15 mouse cellular contexts compared by ENCODE assay signal in the genomic region with DNA sequence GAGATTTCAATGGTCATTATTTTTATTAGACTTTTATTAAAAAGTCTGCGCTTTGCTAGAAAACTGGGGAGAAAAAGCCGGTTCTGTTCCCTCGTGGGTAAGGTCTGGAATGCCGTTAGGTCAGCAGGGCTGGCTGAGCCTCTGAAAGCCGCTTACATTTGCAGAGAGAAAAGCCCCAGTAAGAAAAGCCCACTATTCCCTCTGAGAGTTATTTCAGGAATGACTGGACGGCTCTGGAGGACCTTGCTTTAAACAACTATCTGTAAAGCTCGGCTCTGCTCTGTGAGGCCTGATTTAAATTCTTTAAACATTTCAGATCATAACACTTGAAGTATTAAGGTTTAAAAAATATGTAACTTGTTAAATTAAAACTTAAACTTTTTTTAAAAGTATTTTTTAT. TPM values are rescaled to one million over a fixed set of nuclear protein-coding genes. Genes with fewer than 3 reads are reported as not detected.
A peak's percentile ranks its signal among the peaks of the same experiment; 100 is the strongest.
DNase-seq lines count a peak whose midpoint lies in the region; ATAC-seq and TF ChIP-seq lines count a peak whose summit lies in the region.
"Had no signal": no experiment of that assay in that cellular context is flagged by ENCODE, and none has a peak within 500 bp of the region (broad histone marks: within the 10 kb centered on the region; RNA-seq: fewer than 3 reads in every experiment).

No protein-coding gene starts in this region.

- intact Hi-C loops in heart, adult 2 months (cut with DNase I): no loop called here

- H3K9ac ChIP-seq in heart, embryonic 13.5 days: peak overlapping the region; percentile 25; the same call in 1 of the 2 replicates
- H3K9ac ChIP-seq in heart, adult 2 months (ENCODE audit: low read depth, low read length): no peak overlapping the region
- no peak overlapping the region for H3K9ac ChIP-seq in kidney, embryonic 16.5 days (replicated peaks; ENCODE audit: low read length)
- H3K9ac ChIP-seq in intestine, embryonic 16.5 days (ENCODE audit: low read depth, low read length): no peak overlapping the region
- no peak overlapping the region for H3K9ac ChIP-seq in stomach, embryonic 15.5 days

- TF ChIP-seq EP300 in heart, adult 2 months (IDR thresholded peaks at IDR 0.05; ENCODE audit: insufficient read depth, low read depth, low read length): no peak

- H3K4me2 ChIP-seq in heart, embryonic 13.5 days: no peak overlapping the region
- no peak overlapping the region for H3K4me2 ChIP-seq in kidney, embryonic 16.5 days (replicated peaks; ENCODE audit: low read depth, low read length)
- H3K4me2 ChIP-seq in intestine, embryonic 16.5 days (ENCODE audit: low read depth, low read length): no peak overlapping the region
- H3K4me2 ChIP-seq in stomach, embryonic 15.5 days: no peak overlapping the region

- no peak for DNase-seq in heart, adult 2 months
- DNase-seq in kidney, adult 2 months: no peak
- DNase-seq in layer of hippocampus, adult 2 months (ENCODE audit: low spot score in 2 of 2): no peak
- DNase-seq: cerebellum, postnatal 25 days; gastrocnemius, postnatal 36 days; kidney, adult 11 months; kidney, postnatal 25 days; left cerebral cortex, postnatal 4 days; midbrain, embryonic 14.5 days; right cerebral cortex, postnatal 14 days had no signal

- TF ChIP-seq CTCF in heart, adult 2 months (IDR thresholded peaks at IDR 0.05): no peak
- no peak for TF ChIP-seq CTCF in kidney, adult 2 months (conservative IDR thresholded peaks at IDR 0.05; ENCODE audit: insufficient read depth, insufficient read length, low read depth, low read length)
- TF ChIP-seq CTCF in layer of hippocampus, adult 2 months (conservative IDR thresholded peaks at IDR 0.05): no peak

- H3K9me3 ChIP-seq in heart, embryonic 13.5 days: no peaks in the 10 kb centered on the region
- peaks cover 3% of the 10 kb centered on the region; the same call in 1 of the 2 replicates for H3K9me3 ChIP-seq in kidney, embryonic 16.5 days (ENCODE audit: low read length)
- H3K9me3 ChIP-seq in intestine, embryonic 16.5 days (ENCODE audit: control insufficient read depth, low read length): no peaks in the 10 kb centered on the region
- no peaks in the 10 kb centered on the region for H3K9me3 ChIP-seq in stomach, embryonic 15.5 days

- no peak for TF ChIP-seq POLR2A in heart, adult 2 months (IDR thresholded peaks at IDR 0.05; ENCODE audit: insufficient read depth, low read depth, low read length)
- no peak for TF ChIP-seq POLR2A in kidney, adult 2 months (IDR thresholded peaks at IDR 0.05; ENCODE audit: low read depth, low read length)

- peaks cover 7% of the 10 kb centered on the region; the same call in 1 of the 2 replicates for H3K36me3 ChIP-seq in heart, embryonic 13.5 days
- no peaks in the 10 kb centered on the region for H3K36me3 ChIP-seq in heart, adult 2 months (ENCODE audit: control insufficient read depth, insufficient read depth, low read length)
- peaks cover 10% of the 10 kb centered on the region for H3K36me3 ChIP-seq in kidney, embryonic 16.5 days (ENCODE audit: insufficient read depth, low read length)
- no peaks in the 10 kb centered on the region for H3K36me3 ChIP-seq in kidney, adult 2 months (ENCODE audit: control insufficient read depth, insufficient read depth, low read length)
- 0 out of 2 replicates have a peak, but pooled peaks cover 3% of the 10 kb centered on the region for H3K36me3 ChIP-seq in intestine, embryonic 16.5 days (ENCODE audit: control insufficient read depth, insufficient read depth, low read length)
- H3K36me3 ChIP-seq in stomach, embryonic 15.5 days: no peaks in the 10 kb centered on the region

- peak overlapping the region; percentile 79 for H3K27ac ChIP-seq in heart, embryonic 13.5 days (replicated peaks)
- no peak overlapping the region for H3K27ac ChIP-seq in heart, adult 2 months
- H3K27ac ChIP-seq in kidney, embryonic 16.5 days (ENCODE audit: low read length): 0 out of 2 replicates have a peak overlapping the region, but pooled peaks have one; percentile 39
- no peak overlapping the region for H3K27ac ChIP-seq in kidney, adult 2 months (ENCODE audit: insufficient read depth, low read depth, low read length)
- peak overlapping the region; percentile 75 for H3K27ac ChIP-seq in intestine, embryonic 16.5 days (ENCODE audit: low read length)
- peak overlapping the region; percentile 29; the same call in 1 of the 2 replicates for H3K27ac ChIP-seq in stomach, embryonic 15.5 days
- H3K27ac ChIP-seq in layer of hippocampus, adult 2 months: no peak overlapping the region
- H3K27ac ChIP-seq: macrophage had no signal

- peaks cover 37% of the 10 kb centered on the region for H3K4me1 ChIP-seq in heart, embryonic 13.5 days
- H3K4me1 ChIP-seq in heart, adult 2 months (ENCODE audit: control insufficient read depth, insufficient read depth, low read length): no peaks in the 10 kb centered on the region
- peaks cover 24% of the 10 kb centered on the region for H3K4me1 ChIP-seq in kidney, embryonic 16.5 days (ENCODE audit: insufficient read depth, low read length)
- H3K4me1 ChIP-seq in kidney, adult 2 months (ENCODE audit: control insufficient read depth, insufficient read depth, low read length): peaks cover 18% of the 10 kb centered on the region
- H3K4me1 ChIP-seq in intestine, embryonic 16.5 days (ENCODE audit: control insufficient read depth, insufficient read depth, low read length): peaks cover 1% of the 10 kb centered on the region; the same call in 1 of the 2 replicates
- 0 out of 2 replicates have a peak, but pooled peaks cover 3% of the 10 kb centered on the region for H3K4me1 ChIP-seq in stomach, embryonic 15.5 days

- WGBS in heart, embryonic 13.5 days: 39% methylated on average over 7 of the region's 7 CpGs
- WGBS in heart, adult 2 months: 80% methylated on average over 7 of the region's 7 CpGs
- WGBS in kidney, embryonic 16.5 days: 66% methylated on average over 7 of the region's 7 CpGs
- 56% methylated on average over 7 of the region's 7 CpGs for WGBS in kidney, adult 2 months
- WGBS in intestine, embryonic 16.5 days: 52% methylated on average over 7 of the region's 7 CpGs
- 45% methylated on average over 7 of the region's 7 CpGs for WGBS in stomach, embryonic 15.5 days

- no peak for ATAC-seq in heart, embryonic 13.5 days (ENCODE audit: extremely low read depth, insufficient number of reproducible peaks, low FRiP score, low TSS enrichment)
- ATAC-seq in kidney, embryonic 16.5 days (ENCODE audit: low FRiP score, low TSS enrichment): no peak
- ATAC-seq in intestine, embryonic 16.5 days: no peak
- ATAC-seq in stomach, embryonic 15.5 days (ENCODE audit: insufficient read depth, low FRiP score, low read depth): no peak

- H3K27me3 ChIP-seq in heart, embryonic 13.5 days (replicated peaks): no peaks in the 10 kb centered on the region
- H3K27me3 ChIP-seq in heart, adult 2 months (ENCODE audit: control insufficient read depth, insufficient read depth, low read length): 0 out of 2 replicates have a peak, but pooled peaks cover 1% of the 10 kb centered on the region
- no peaks in the 10 kb centered on the region for H3K27me3 ChIP-seq in kidney, embryonic 16.5 days (ENCODE audit: insufficient read depth, low read length)
- no peaks in the 10 kb centered on the region for H3K27me3 ChIP-seq in kidney, adult 2 months (replicated peaks; ENCODE audit: control insufficient read depth, insufficient read depth, low read length)
- no peaks in the 10 kb centered on the region for H3K27me3 ChIP-seq in intestine, embryonic 16.5 days (replicated peaks; ENCODE audit: control insufficient read depth, insufficient read depth, low read length)
- H3K27me3 ChIP-seq in stomach, embryonic 15.5 days (replicated peaks): no peaks in the 10 kb centered on the region

- no peak overlapping the region for H3K4me3 ChIP-seq in heart, embryonic 13.5 days
- no peak overlapping the region for H3K4me3 ChIP-seq in heart, adult 2 months
- no peak overlapping the region for H3K4me3 ChIP-seq in kidney, embryonic 16.5 days (ENCODE audit: low read length)
- H3K4me3 ChIP-seq in kidney, adult 2 months (ENCODE audit: insufficient read depth, low read depth, low read length): no peak overlapping the region
- H3K4me3 ChIP-seq in intestine, embryonic 16.5 days (ENCODE audit: low read length): no peak overlapping the region
- no peak overlapping the region for H3K4me3 ChIP-seq in stomach, embryonic 15.5 days (replicated peaks)
- H3K4me3 ChIP-seq in layer of hippocampus, adult 2 months: no peak overlapping the region

- H3K79me2 ChIP-seq in heart, adult 2 months (replicated peaks; ENCODE audit: control insufficient read depth, insufficient read depth, low read length): no peaks in the 10 kb centered on the region

RNA-seq across cellular contexts. Expression of a gene that starts 36.4 kb away (rescaled TPM):
- 12.7 TPM in 2 replicates for polyA plus RNA-seq in heart, embryonic 13.5 days (2015; fragmentation: Nextera tagmentation; extraction: Ambion mirVana)
- total RNA-seq in heart, adult 2 months (2021): 1 to 10 TPM; 1.3 to 1.7 TPM
- 13.2 and 19.8 TPM in 2 replicates for polyA plus RNA-seq in heart, adult 2 months (2012; rRNA removed)
- polyA plus RNA-seq in kidney, embryonic 16.5 days (2015; fragmentation: Nextera tagmentation; extraction: Ambion mirVana): 40.5 and 54.9 TPM in 2 replicates
- polyA plus RNA-seq in kidney, adult 2 months (2012; rRNA removed): 73.0 and 75.5 TPM in 2 replicates
- polyA plus RNA-seq in intestine, embryonic 16.5 days (2015; fragmentation: Nextera tagmentation; extraction: Ambion mirVana): 51.4 and 51.7 TPM in 2 replicates
- 31.7 and 41.2 TPM in 2 replicates for polyA plus RNA-seq in stomach, embryonic 15.5 days (2015; fragmentation: Nextera tagmentation; extraction: Ambion mirVana)
- 10 to 100 TPM; 28.3 to 30.4 TPM for total RNA-seq in layer of hippocampus, adult 2 months (2021)

Comparison
In these comparisons a context has a peak if more than half of its experiments do, and no peak if none do; other contexts are left out.
1. H3K27ac ChIP-seq: peak in heart, embryonic 13.5 days (single experiment), kidney, embryonic 16.5 days (single experiment), intestine, embryonic 16.5 days (single experiment) and stomach, embryonic 15.5 days (single experiment); none in heart, adult 2 months (single experiment), kidney, adult 2 months (single experiment) and layer of hippocampus, adult 2 months (single experiment).